Mouse (Mus musculus) v-Abl transformed pro-B cells (cell line): Measurements from ENCODE around the gene Lrrc28.

ENCODE experiments used
- in situ Hi-C, 2 experiments: fragments of 400-800 bp; cut with MboI; formaldehyde crosslinking; loops; one replicate each; pipeline ENCODE4 v1.15.1; 2025; ENCODE audit not compliant: unreplicated experiment in 2 of 2

Lrrc28 gene

DNA sequence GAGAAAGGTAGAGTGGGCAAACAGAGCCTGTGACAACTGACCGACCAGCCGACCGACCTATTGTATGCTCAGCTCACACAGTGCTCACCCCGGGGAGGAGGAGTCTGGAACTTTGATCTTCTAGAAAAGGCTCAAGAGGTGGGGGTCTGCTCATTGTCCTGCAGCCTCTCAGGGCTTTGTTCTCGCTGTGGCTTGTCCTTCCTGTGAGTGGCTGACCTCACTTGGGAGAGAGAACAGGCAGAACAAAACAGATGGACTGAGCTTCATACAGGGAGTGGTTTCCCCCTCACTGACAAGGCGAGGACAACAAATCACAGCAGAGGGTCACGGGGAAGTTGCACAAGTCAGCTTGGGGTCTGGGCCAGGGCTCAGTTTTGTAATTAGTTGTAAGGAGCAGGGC is 181.5 kb downstream of the Lrrc28 start:
- in situ Hi-C loops, result loop anchor here in 1 of 2 experiments (5.0 kb wide), 1 partner anchor 91 kb away; the partner anchor contains the start of gene Mef2a
